Mouse (Mus musculus): Measurements from ENCODE around the gene Alkbh7.

GRCm38 (mm10) chr17:57019693-57020092, 22.6 kb downstream of the Alkbh7 start:
- TF ChIP-seq EP300 (optimal IDR thresholded peaks at IDR 0.05): no peak
- no peak for TF ChIP-seq CTCF (IDR thresholded peaks at IDR 0.05; ENCODE audit: low read depth)

Measured in stomach, postnatal 0 days (tissue).